Mouse (Mus musculus) bone marrow macrophage, adult 2 months (primary cell): ENCODE results near the gene Phactr2. TPM values are rescaled to one million over a fixed set of nuclear protein-coding genes. Genes with fewer than 3 reads are reported as not detected.

Experiments
- H3K27ac ChIP-seq: 2 replicates; pipeline ENCODE4 v1.5.1; 2012; ENCODE audit warnings: low read depth, low read length; ENCODE audit not compliant: insufficient read depth
- H3K4me1 ChIP-seq: 2 replicates; pipeline ENCODE4 v1.6.1; 2012; ENCODE audit warnings: low read length; ENCODE audit not compliant: control insufficient read depth, insufficient read depth
- H3K4me3 ChIP-seq: 2 replicates; pipeline ENCODE4 v1.5.1; 2012; ENCODE audit warnings: mild to moderate bottlenecking, low read length, moderate library complexity; ENCODE audit not compliant: insufficient read depth
- CTCF ChIP-seq: IDR thresholded peaks from 2 replicates; pipeline ENCODE4 v1.5.1; 2012; ENCODE audit warnings: low read depth, mild to moderate bottlenecking, low read length, moderate library complexity
- POLR2A ChIP-seq: IDR thresholded peaks from 2 replicates; pipeline ENCODE4 v1.6.1; 2012; ENCODE audit warnings: mild to moderate bottlenecking, low read depth, low read length, borderline replicate concordance
- polyA plus RNA-seq: library from polyadenylated mRNA; stranded (reverse); fragments of >200 nt; gene quantifications from 2 replicates; pipeline ENCODE4 v1.2.4, GENCODE M21; 2012; ENCODE audit not compliant: missing spikeins, insufficient read depth, insufficient read length

Gene Phactr2
- polyA plus RNA-seq, 1 experiment, result 26.0 TPM

DNA sequence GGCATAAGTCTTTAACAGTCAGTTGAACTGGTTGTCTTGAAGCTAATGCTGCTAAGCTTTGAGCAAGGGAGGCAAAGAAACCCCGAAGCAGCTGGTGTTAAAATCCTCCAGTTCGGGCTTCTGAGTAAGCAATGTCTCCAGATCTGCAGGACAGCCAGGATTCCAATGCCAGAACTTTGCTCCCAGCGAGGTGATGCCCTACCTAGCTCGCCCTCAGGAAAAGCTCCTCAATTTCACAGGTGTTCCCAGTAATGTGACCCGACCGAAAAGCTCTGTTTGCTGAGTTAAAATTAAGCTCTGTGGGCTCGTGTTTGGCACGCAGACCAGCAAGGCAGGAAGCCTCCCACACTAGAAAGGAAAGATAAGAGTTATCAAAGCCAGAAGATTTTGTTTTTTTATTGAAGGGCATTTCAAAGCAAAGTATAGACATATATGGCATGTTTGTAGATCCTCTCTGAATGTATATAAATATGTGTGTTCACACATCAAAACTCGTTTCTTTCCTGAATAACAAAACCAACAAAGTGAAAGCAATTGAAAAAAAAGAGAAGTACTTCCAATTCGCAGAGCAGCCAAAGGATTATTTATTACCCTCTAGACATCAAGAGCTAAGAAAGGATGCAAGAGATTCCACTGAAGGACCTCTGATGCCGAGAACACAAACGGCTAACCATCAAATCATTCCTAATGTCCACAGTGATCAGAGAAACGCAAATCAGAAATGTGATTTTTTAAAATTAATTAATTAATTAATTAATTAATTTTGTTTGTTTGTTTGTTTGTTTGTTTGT lies 20.8 kb downstream of the Phactr2 start:
- no peak overlapping the region for H3K27ac ChIP-seq
- peak overlapping the region; percentile 36 for H3K4me3 ChIP-seq
- no peaks in the 10 kb centered on the region for H3K4me1 ChIP-seq
- TF ChIP-seq CTCF (no peak), POLR2A (no peak)

DNA sequence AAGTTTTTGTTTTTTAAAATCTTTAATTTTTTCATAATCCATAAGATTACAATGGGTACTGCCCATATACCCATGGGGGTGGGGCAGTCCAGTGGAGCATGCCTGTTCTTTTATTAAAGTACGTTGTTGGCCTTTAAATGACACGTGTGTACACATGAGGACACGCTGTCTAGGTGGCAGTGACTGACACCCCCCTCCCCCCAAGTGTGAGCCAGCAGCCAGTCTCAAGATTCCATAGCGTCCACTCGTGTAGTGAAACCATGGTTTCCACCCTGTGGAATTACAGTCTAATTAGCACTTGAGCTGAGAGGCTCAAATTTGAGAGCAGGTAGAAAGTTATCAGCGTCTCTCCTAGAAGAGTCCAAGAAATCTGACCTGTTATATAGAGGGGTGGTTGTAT lies 22.6 kb downstream of the Phactr2 start:
- no peaks in the 10 kb centered on the region for H3K4me1 ChIP-seq
- H3K27ac ChIP-seq, result no peak overlapping the region
- TF ChIP-seq POLR2A (no peak), CTCF (no peak)
- no peak overlapping the region for H3K4me3 ChIP-seq

DNA sequence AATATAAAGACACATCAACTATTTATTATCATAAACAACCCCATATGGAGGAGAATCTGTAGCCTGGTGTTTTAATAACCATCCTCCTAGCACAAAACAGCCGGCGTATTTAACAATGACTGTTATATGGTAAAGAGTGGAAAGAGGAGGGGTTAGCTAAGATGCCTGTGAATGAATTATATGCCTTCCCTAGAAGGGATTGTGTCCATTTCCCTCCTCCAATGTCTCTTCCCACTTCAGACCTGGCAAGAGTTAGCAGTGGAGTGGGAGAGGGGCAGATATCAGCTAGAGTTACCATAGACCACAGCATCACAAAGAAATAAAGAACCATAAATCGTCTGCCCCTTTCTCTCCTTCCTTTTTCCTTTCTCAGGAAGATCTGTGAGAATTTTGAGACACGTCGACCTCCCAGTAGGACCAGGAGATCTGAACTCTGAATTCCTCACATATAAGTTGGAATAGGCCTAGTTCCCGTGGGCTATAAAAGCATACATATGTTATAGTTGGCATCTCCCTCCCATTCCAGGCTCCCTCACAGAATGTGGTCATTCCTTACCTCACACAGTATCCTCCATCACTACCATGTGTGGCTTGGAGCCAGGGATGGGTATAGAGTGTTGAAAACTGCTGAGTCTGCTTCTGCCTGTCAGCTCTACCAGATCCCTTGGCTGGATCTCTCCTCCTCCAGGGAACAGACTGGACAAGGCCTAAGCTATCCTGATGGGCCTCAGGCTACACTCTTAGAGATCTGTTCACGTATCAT lies 25.7 kb downstream of the Phactr2 start:
- H3K4me3 ChIP-seq, result no peak overlapping the region
- H3K4me1 ChIP-seq, result no peaks in the 10 kb centered on the region
- no peak for TF ChIP-seq CTCF
- TF ChIP-seq POLR2A, result no peak
- no peak overlapping the region for H3K27ac ChIP-seq

DNA sequence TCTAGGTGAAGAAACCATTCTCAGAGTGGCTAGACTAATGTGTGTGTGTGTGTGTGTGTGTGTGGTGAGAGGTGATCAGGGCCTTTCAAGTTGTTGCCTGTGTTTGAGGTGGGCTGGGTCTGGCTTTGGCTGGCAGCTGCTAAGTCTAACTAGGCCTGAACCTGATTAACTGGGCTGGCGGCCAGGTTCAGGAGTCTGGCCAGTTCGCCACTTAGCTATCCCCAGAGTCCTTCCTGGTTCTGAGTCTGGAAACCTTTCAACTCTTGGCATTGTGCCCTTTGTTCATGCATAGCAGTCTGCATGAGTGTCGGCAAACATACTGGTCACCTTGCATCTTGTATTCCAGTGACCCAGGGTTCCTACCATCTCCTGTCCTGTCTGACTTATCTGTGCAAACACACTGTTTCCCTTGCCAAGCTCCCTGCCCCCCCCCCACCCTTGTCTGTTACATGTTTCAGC lies 27.4 kb downstream of the Phactr2 start:
- no peaks in the 10 kb centered on the region for H3K4me1 ChIP-seq
- TF ChIP-seq CTCF, result no peak
- H3K4me3 ChIP-seq, result no peak overlapping the region
- H3K27ac ChIP-seq, result no peak overlapping the region

DNA sequence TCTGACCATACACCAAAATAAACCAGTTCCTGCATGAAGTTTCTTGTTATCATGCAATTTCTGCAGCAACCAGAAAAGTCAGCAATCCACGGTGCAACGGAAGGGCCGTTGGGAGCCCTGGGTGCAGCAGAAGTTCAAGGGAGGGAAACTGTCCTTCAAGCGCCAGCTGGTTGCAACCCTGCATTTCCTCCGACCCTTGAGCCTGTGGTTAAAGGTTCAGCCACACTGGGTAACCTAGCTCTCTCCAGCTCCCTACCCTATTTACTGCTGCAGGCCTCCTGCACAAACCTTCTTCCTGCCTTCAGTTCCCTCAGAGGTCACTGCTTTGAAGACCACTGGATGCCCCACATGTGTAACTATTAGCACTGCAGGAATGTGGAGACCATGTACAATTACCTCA lies 30.0 kb downstream of the Phactr2 start:
- TF ChIP-seq POLR2A (no peak), CTCF (no peak)
- Histone ChIP-seq H3K4me3 (no peak overlapping the region), H3K27ac (no peak overlapping the region), H3K4me1 (peaks cover 3% of the 10 kb centered on the region)

DNA sequence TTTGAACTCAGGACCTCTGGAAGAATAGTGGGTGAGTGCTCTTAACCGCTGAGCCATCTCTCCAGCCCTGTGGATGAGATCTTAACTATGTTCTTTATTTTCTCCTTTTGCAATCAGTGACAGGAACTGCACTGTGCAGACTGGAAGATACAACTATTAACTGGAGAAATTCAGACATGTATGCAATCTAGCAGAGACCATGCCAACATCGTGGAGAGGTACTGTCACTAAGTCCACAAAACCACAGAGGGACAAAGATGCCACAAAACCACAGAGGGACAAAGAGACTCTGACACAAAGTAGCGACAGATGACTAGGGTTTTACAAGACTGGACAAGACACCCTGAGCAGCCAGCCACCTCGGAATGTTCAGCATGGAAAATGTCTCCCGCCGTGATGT lies 30.6 kb downstream of the Phactr2 start:
- no peak overlapping the region for H3K27ac ChIP-seq
- H3K4me3 ChIP-seq, result no peak overlapping the region
- H3K4me1 ChIP-seq, result peaks cover 3% of the 10 kb centered on the region
- TF ChIP-seq CTCF, result no peak
- TF ChIP-seq POLR2A, result no peak

DNA sequence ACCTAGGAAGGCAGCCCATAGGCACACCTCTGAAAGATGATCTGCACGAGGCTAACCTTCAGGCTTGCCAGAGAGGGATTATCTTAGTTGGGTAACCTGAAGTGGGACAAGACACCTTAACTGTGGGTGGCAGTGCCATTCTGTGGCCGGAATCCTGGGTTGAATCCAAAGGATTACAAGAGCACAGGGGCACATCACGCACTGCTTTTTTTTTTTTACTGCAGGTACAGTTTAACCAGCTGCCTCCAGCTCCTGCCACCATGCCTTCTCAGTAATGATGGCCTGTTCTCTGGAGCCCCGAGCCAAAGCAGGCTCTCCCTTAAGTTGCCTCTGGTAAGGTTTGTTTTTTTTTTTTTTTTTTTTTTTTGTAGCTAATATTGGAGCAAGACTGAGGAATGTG lies 33.9 kb downstream of the Phactr2 start:
- H3K4me1 ChIP-seq, result peaks cover 6% of the 10 kb centered on the region
- TF ChIP-seq POLR2A (no peak), CTCF (no peak)
- H3K27ac ChIP-seq, result no peak overlapping the region
- H3K4me3 ChIP-seq, result no peak overlapping the region

DNA sequence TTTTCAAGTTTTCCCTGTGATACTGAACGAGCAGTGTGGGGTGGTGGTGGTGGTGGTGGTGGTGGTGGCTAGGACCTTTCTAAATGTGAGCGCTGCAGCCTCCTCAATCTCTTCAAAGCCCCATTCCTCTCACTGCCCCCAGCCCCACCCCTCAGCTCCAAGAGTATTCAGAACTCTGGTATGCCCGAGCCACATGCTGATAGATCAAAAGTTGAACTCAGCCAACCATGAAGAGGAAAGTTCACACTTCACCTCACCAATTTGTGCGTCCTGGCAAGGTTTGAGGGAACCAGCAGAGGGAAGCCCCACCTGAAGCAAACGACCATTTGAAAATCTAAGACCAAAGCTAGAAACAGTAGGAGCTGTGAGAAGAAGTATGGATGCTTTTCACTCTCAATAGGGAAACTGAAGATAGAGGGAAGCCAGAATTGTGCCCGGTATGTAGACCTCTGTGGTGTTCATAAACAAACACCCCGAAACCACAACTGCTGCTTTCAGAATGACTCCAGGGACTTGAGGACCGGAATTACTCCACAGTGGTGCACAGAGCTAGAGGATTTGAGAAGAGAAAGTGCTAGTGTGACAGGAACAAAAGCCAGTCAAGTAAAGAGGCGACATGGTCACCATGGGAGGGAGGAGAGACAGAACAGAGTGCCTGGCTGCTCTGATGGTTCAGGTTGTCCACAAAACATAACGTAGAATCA lies 35.9 kb downstream of the Phactr2 start:
- Histone ChIP-seq H3K4me3 (no peak overlapping the region), H3K27ac (no peak overlapping the region), H3K4me1 (peaks cover 6% of the 10 kb centered on the region)
- TF ChIP-seq CTCF, result no peak
- no peak for TF ChIP-seq POLR2A

DNA sequence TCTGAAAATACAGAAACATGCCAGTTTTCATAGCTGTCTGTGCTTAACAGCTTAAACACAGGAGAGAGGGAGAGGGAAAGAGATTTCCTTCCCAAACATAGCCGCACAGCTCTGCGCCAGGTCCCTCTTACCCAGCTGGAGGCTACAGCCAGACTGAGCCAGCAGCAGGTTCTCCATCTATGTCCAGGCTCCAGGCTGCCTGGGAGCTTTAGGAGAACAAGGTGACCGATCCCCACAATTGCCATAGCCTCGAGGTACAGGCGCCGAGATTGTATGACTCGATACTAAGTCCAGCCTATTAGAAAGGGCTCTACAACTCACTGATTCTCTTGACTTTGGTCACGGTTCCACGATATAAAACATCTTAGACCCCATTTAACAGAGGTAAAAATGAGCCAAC lies 37.2 kb downstream of the Phactr2 start:
- no peak overlapping the region for H3K4me3 ChIP-seq
- TF ChIP-seq CTCF (no peak), POLR2A (no peak)
- H3K4me1 ChIP-seq, result peaks cover 6% of the 10 kb centered on the region
- no peak overlapping the region for H3K27ac ChIP-seq

DNA sequence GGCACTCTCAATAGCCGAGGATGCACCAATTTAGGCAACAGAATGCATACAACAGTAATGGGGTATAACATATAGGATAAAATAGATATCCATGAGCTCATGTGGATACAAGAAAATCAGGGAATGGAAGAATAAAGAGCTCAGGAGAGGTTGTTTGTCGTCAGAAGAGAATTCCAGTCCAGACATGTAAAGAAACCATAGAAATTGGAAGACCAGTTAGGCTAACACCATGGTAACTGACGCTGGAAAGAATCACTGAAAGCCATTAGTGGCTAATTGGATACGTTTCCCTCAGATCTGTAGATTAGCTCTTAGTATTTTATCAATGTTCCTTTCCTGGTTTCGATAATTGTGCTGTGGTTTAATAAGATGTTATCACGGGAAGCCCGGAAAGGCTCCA lies 41.2 kb downstream of the Phactr2 start:
- Histone ChIP-seq H3K27ac (no peak overlapping the region), H3K4me3 (no peak overlapping the region), H3K4me1 (no peaks in the 10 kb centered on the region)
- TF ChIP-seq POLR2A (no peak), CTCF (no peak)
